Mouse (Mus musculus): ENCODE measurements around the gene Rnf31. TPM values are rescaled to one million over a fixed set of nuclear protein-coding genes. Genes with fewer than 3 reads are reported as not detected.

The Rnf31 gene
- polyA plus RNA-seq, 1 experiment from 2014 or later, result 9.7 TPM

DNA sequence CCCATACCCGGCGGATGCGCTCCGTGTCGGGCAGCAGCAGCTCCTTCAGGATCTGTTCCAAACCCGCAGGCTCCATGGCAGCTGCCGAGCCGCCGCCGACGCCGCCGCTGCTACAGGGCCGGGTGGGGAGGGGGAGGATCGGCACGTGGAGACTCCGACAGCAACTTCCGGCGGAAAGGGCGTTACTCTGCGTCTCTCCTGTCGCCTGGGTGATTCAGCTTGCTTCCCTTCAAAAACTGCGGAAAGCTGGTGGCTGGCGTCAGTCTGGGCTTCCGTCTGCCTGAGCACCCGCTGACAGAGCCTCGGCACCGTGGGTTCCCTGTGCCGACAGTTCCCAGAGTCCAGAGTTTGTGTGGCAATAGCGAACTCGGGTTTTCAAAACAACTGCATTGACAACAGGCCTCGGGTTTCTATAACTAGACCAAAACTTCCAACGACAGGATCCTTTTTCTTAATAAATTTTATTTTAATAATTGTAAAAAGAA is 44.1 kb downstream of the Rnf31 start, which contains the start of gene Ipo4:
Gene Ipo4, minus strand, starts transcription at position 435 of the 485 bp plus-strand sequence.
- H3K4me2 ChIP-seq (ENCODE audit: low read depth, low read length), result peak within 1 kb of the TSS; percentile 90
- DNase-seq (ENCODE audit: low spot score) (peak; percentile 96), ATAC-seq (replicated peaks; ENCODE audit: insufficient number of reproducible peaks, low FRiP score, low TSS enrichment, low read depth) (peak; percentile 86)
- WGBS, result 2% methylated on average over 32 of the region's 33 CpGs
- H3K27ac ChIP-seq (replicated peaks; ENCODE audit: low read depth, low read length), result peak within 1 kb of the TSS; percentile 52; the same call in 1 of the 2 replicates
- no peaks in the 10 kb centered on the region for H3K4me1 ChIP-seq (ENCODE audit: control insufficient read depth, insufficient read depth, low read length)
- H3K4me3 ChIP-seq (ENCODE audit: low read depth, low read length), result peak within 1 kb of the TSS; percentile 70
- no peaks in the 10 kb centered on the region for H3K9me3 ChIP-seq (replicated peaks; ENCODE audit: control insufficient read depth, low read length)
- no peaks in the 10 kb centered on the region for H3K27me3 ChIP-seq (ENCODE audit: control insufficient read depth, insufficient read depth, low read length)
- H3K9ac ChIP-seq (replicated peaks; ENCODE audit: low read length), result peak within 1 kb of the TSS; percentile 78
- peaks cover 14% of the 10 kb centered on the region for H3K36me3 ChIP-seq (replicated peaks; ENCODE audit: control insufficient read depth, insufficient read depth, low read depth, low read length)

DNA sequence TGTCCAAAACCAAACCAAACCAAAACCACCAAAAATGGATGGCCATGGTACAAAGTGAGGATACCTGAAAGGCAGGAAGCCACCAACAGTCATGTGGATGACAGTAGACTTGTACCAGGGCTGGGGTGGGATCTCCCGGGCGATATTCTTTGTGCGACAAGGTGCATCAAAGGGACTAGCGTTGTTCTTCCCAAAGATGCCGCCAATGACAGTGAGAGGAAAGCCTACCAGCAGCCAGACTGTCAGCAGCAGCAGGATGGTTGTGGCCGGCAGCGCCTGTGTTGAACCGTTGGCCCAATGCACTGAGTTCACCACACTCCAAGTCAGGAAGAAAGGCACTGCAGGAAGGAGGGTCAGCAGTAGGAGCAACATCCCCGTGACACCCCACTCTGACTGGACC is 46.3 kb downstream of the Rnf31 start, which contains the start of gene Gm49378:
Gene Gm49378, minus strand, starts transcription at position 101 of the 400 bp plus-strand sequence.
- 93% methylated on average over 9 of the region's 9 CpGs for WGBS

GRCm38 (mm10) chr14:55640816-55641215 is 49.3 kb downstream of the Rnf31 start:
- H3K27me3 ChIP-seq (ENCODE audit: control insufficient read depth, insufficient read depth, low read length), result no peaks in the 10 kb centered on the region
- no peak overlapping the region for H3K4me2 ChIP-seq (ENCODE audit: low read depth, low read length)
- 95% methylated on average over 14 of the region's 14 CpGs for WGBS
- H3K9ac ChIP-seq (replicated peaks; ENCODE audit: low read length), result no peak overlapping the region
- H3K36me3 ChIP-seq (replicated peaks; ENCODE audit: control insufficient read depth, insufficient read depth, low read depth, low read length), result peaks cover 6% of the 10 kb centered on the region
- no peak for DNase-seq (ENCODE audit: low spot score)
- no peak for ATAC-seq (replicated peaks; ENCODE audit: insufficient number of reproducible peaks, low FRiP score, low TSS enrichment, low read depth)
- H3K27ac ChIP-seq (replicated peaks; ENCODE audit: low read depth, low read length), result no peak overlapping the region
- no peaks in the 10 kb centered on the region for H3K4me1 ChIP-seq (ENCODE audit: control insufficient read depth, insufficient read depth, low read length)
- H3K9me3 ChIP-seq (replicated peaks; ENCODE audit: control insufficient read depth, low read length), result no peaks in the 10 kb centered on the region
- H3K4me3 ChIP-seq (ENCODE audit: low read depth, low read length), result no peak overlapping the region

More for the DNA sequence above, 46.3 kb downstream of the Rnf31 start, which contains the start of gene Gm49378:
- no peaks in the 10 kb centered on the region for H3K9me3 ChIP-seq (replicated peaks; ENCODE audit: control insufficient read depth, low read length)
- no peaks in the 10 kb centered on the region for H3K4me1 ChIP-seq (ENCODE audit: control insufficient read depth, insufficient read depth, low read length)
- no peak within 1 kb of the TSS for H3K4me2 ChIP-seq (ENCODE audit: low read depth, low read length)
- H3K9ac ChIP-seq (replicated peaks; ENCODE audit: low read length), result no peak within 1 kb of the TSS
- no peak within 1 kb of the TSS for H3K27ac ChIP-seq (replicated peaks; ENCODE audit: low read depth, low read length)
- no peaks in the 10 kb centered on the region for H3K27me3 ChIP-seq (ENCODE audit: control insufficient read depth, insufficient read depth, low read length)
- DNase-seq (ENCODE audit: low spot score), result no peak
- no peak for ATAC-seq (replicated peaks; ENCODE audit: insufficient number of reproducible peaks, low FRiP score, low TSS enrichment, low read depth)
- H3K4me3 ChIP-seq (ENCODE audit: low read depth, low read length), result no peak within 1 kb of the TSS
- peaks cover 10% of the 10 kb centered on the region for H3K36me3 ChIP-seq (replicated peaks; ENCODE audit: control insufficient read depth, insufficient read depth, low read depth, low read length)

DNA sequence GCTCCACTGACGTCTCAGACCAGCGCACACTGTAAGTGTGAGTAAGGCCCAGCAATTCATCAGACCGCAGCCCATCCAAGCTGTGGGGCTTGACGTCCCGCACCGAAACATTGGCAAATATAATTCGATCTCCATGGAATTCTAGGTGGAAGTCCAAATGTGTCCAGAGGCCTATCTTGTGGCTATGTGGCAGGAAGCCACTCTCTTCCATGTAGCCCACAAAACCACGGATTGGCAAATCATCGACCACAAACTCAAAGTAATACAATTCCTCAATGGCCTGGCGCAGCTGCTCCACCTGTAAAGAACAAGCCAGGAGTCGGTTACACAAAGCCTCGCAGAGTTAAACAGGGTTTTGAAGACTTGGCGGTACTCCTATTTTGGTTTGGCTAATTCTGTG is 49.8 kb downstream of the Rnf31 start:
- Histone ChIP-seq H3K4me2 (ENCODE audit: low read depth, low read length) (no peak overlapping the region), H3K4me1 (ENCODE audit: control insufficient read depth, insufficient read depth, low read length) (no peaks in the 10 kb centered on the region), H3K4me3 (ENCODE audit: low read depth, low read length) (no peak overlapping the region), H3K9ac (replicated peaks; ENCODE audit: low read length) (no peak overlapping the region), H3K27ac (replicated peaks; ENCODE audit: low read depth, low read length) (no peak overlapping the region), H3K36me3 (replicated peaks; ENCODE audit: control insufficient read depth, insufficient read depth, low read depth, low read length) (peaks cover 6% of the 10 kb centered on the region), H3K9me3 (replicated peaks; ENCODE audit: control insufficient read depth, low read length) (no peaks in the 10 kb centered on the region), H3K27me3 (ENCODE audit: control insufficient read depth, insufficient read depth, low read length) (no peaks in the 10 kb centered on the region)
- DNase-seq (ENCODE audit: low spot score) (no peak), ATAC-seq (replicated peaks; ENCODE audit: insufficient number of reproducible peaks, low FRiP score, low TSS enrichment, low read depth) (no peak)
- 96% methylated on average over 13 of the region's 13 CpGs for WGBS

DNA sequence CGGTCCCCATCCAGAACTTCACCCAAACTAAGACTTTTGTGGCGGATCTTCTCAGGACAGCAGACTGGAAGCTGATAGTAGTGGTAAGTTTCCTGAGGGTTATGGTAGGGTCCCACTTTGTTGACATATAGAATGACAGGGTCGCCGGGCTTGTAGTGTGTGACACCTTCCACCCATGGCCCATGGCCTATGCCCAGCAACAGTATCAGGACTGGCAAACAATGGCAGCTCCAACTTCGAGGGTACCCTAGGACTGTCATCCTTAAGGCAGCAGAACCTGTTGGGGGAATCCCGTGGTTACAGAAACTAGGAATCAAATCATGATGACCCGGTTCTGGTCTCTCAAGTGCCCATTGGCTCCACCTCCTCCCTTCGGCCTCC is 51.2 kb downstream of the Rnf31 start:
- WGBS, result 22% methylated on average over 8 of the region's 8 CpGs
- peaks cover 2% of the 10 kb centered on the region; the same call in 1 of the 2 replicates for H3K36me3 ChIP-seq (replicated peaks; ENCODE audit: control insufficient read depth, insufficient read depth, low read depth, low read length)
- H3K9ac ChIP-seq (replicated peaks; ENCODE audit: low read length), result peak overlapping the region; percentile 96
- no peaks in the 10 kb centered on the region for H3K9me3 ChIP-seq (replicated peaks; ENCODE audit: control insufficient read depth, low read length)
- peak overlapping the region; percentile 50 for H3K4me2 ChIP-seq (ENCODE audit: low read depth, low read length)
- peak overlapping the region; percentile 93 for H3K4me3 ChIP-seq (ENCODE audit: low read depth, low read length)
- H3K4me1 ChIP-seq (ENCODE audit: control insufficient read depth, insufficient read depth, low read length), result no peaks in the 10 kb centered on the region
- peak overlapping the region; percentile 95; the same call in 1 of the 2 replicates for H3K27ac ChIP-seq (replicated peaks; ENCODE audit: low read depth, low read length)
- H3K27me3 ChIP-seq (ENCODE audit: control insufficient read depth, insufficient read depth, low read length), result no peaks in the 10 kb centered on the region
- ATAC-seq (replicated peaks; ENCODE audit: insufficient number of reproducible peaks, low FRiP score, low TSS enrichment, low read depth) (peak; percentile 25; the same call in 1 of the 2 replicates), DNase-seq (ENCODE audit: low spot score) (no peak)

DNA sequence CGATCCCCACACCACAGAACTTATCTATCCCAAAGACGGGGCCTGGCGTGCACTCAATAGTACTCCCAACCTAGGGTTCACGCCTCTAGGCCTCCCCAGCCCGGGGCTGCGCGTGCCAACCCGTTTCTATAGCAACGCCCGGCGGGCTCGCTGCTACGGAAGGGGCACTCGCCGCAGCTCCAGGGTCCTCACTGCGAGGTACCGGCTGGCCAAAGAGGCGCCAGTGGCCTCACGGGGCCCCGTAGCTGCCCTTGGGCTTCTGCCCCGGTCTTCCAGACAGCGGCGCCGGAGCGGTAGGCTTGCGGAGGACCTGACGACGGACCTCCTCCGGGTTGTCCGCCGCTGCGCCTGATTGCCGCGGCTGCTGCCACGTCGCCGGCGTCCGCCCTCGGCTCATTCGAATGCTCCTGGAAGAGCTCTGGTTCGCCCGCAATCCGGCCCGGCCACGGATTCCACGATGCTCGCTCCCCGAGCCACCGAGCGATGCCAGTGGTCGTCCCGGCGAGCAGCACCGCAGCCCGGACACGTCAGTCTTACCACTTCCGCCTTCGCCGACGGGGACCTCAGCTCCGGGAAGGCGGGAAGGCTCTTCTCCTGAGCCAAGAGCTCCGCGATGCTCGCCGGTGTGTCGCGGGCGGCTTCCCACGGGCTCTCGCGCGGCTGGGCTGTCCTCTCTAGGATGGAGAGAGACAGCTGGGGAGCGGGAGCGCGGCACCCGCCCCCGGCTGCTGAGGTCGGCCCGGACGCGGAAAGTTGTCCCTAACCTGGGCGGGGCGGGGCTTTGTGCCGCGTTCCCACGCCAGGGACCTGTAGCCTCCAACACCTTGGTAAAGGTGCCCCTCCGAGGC is 51.8 kb downstream of the Rnf31 start, which contains the start of gene Tm9sf1:
Gene Tm9sf1, minus strand, starts transcription at position 747 of the 848 bp plus-strand sequence.
- Histone ChIP-seq H3K27ac (replicated peaks; ENCODE audit: low read depth, low read length) (peak within 1 kb of the TSS; percentile 95), H3K4me1 (ENCODE audit: control insufficient read depth, insufficient read depth, low read length) (no peaks in the 10 kb centered on the region), H3K36me3 (replicated peaks; ENCODE audit: control insufficient read depth, insufficient read depth, low read depth, low read length) (peaks cover 2% of the 10 kb centered on the region; the same call in 1 of the 2 replicates), H3K9me3 (replicated peaks; ENCODE audit: control insufficient read depth, low read length) (no peaks in the 10 kb centered on the region), H3K4me3 (ENCODE audit: low read depth, low read length) (peak within 1 kb of the TSS; percentile 93), H3K4me2 (ENCODE audit: low read depth, low read length) (peak within 1 kb of the TSS; percentile 50), H3K9ac (replicated peaks; ENCODE audit: low read length) (peak within 1 kb of the TSS; percentile 96), H3K27me3 (ENCODE audit: control insufficient read depth, insufficient read depth, low read length) (no peaks in the 10 kb centered on the region)
- peak; percentile 82 for DNase-seq (ENCODE audit: low spot score)
- WGBS, result under 1% methylated on average over 89 of the region's 89 CpGs
- ATAC-seq (replicated peaks; ENCODE audit: insufficient number of reproducible peaks, low FRiP score, low TSS enrichment, low read depth), result peak; percentile 78

DNA sequence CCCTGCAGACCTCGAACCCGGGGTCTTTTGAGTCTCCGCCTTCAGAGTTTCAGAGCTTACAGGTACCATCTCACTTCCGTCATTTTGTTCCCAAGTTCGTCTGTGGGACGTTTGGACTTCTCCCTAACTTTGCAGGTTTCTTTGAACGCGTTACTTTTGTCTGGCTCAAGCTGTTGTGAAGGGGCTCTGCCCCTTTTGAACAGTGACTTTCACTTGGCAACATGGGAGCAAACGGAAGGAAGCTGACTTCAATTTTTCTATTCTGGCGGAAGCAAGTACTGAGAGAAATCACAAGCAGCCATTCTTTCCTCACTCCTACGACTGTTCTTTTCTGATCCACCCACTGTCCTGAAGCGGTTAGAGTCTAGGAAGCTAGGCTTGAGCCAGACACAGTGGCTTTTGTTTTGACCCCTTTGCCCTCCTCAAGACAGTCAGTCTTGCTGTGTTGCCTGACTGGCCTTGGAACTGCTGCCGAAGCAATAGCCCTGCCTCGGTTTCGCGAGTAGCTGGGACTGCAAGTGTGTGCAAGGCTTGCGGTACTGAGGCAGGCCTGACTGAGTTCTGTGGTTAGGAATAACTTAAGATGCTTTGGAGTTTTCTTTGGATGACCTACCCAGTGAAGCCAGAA is 52.9 kb downstream of the Rnf31 start:
- no peaks in the 10 kb centered on the region for H3K9me3 ChIP-seq (replicated peaks; ENCODE audit: control insufficient read depth, low read length)
- no peak overlapping the region for H3K27ac ChIP-seq (replicated peaks; ENCODE audit: low read depth, low read length)
- H3K9ac ChIP-seq (replicated peaks; ENCODE audit: low read length), result peak overlapping the region; percentile 96
- H3K4me3 ChIP-seq (ENCODE audit: low read depth, low read length), result peak overlapping the region; percentile 93
- whole genome bisulfite sequencing, result 22% methylated on average over 17 of the region's 17 CpGs
- DNase-seq (ENCODE audit: low spot score) (no peak), ATAC-seq (replicated peaks; ENCODE audit: insufficient number of reproducible peaks, low FRiP score, low TSS enrichment, low read depth) (no peak)
- no peaks in the 10 kb centered on the region; the same call in 1 of the 2 replicates for H3K36me3 ChIP-seq (replicated peaks; ENCODE audit: control insufficient read depth, insufficient read depth, low read depth, low read length)
- no peaks in the 10 kb centered on the region for H3K4me1 ChIP-seq (ENCODE audit: control insufficient read depth, insufficient read depth, low read length)
- no peaks in the 10 kb centered on the region for H3K27me3 ChIP-seq (ENCODE audit: control insufficient read depth, insufficient read depth, low read length)
- peak overlapping the region; percentile 50 for H3K4me2 ChIP-seq (ENCODE audit: low read depth, low read length)

All from embryonic facial prominence, embryonic 11.5 days (tissue).